Mouse (Mus musculus) spleen, postnatal 4 days (tissue): Measurements from ENCODE around the gene Gm49320.

ENCODE experiments used
- DNase-seq, 2 experiments: peaks; one replicate each; pipeline ENCODE4 v3.0.0; 2022; ENCODE audit warnings: low spot score in 2 of 2

The Gm49320 gene

DNA sequence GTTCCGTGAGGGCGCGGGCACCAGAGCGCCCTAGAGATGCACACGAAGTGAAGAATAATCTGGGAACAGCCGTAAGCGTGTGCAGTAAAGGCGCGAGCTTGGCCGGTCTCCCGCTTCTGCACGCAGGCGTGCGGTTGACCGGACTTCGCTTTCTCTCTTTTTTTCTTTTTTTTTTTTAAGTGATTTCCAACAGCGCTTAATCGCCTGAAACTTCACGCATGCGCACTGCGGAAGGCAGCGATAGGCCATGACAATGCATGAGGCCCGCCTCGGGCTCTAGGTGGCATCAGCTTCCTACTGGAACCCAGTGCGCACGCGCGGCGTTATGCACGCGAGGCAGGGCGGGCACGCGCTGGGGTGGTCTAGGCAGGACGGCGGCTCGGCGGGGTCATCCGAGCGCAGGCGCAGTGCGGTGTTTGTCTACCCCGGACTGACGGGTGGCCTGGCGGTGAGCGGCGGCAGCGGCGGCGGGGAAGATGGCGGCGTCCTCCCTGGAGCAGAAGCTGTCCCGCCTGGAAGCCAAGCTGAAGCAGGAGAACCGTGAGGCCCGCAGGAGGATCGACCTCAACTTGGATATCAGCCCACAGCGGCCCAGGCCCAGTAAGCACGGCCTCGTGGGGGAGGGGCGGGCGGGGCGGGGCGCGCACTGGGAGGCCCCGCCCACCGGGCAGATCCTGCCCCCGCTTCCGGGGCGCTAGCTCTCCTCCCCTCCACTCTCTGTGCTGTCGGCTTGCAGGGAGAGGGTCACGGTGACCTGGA, at the start of gene Gm49320, which contains the start of gene Map2k7:
Gene Gm49320 (plus strand): TSS at position 432 of the 759 bp plus-strand sequence.
Gene Map2k7 (plus strand): TSS at position 307 of the 759 bp plus-strand sequence.
- peak; percentile 99 for DNase-seq

DNA sequence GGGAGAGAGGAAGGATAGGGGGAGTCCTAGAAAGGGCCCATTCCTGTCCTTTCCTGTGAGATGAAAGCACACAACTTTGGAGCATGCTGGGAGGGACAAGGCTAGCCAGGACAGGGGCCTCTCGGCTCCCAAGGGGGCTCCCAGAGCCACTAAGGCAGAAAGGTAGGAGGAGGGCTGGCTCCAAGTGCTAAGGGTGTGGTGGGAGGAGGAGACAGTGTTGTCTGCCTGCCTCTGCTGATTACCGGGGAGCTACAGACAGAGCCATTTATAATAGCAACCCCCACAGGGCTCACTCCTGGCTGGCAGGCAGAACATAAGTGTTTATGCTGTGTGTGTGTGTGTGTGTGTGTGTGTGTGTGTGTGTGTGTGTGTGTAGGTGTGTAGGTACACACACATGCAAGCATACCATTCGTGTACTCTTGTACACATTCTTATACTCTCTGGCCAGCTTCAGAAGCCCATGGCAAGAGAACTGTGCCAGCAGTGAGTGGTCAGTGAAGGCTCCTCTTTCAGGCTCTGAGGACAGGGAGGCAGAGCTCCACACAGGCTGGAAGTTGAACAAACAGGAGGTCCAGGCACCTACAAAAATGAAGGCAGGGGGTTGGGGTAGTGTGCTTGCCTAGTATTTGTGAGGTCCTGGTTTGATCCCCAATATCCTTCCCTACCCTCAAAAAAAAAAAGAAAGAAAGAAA, 49.5 kb upstream of the Gm49320 start:
- DNase-seq = peak; percentile 43 to 66

DNA sequence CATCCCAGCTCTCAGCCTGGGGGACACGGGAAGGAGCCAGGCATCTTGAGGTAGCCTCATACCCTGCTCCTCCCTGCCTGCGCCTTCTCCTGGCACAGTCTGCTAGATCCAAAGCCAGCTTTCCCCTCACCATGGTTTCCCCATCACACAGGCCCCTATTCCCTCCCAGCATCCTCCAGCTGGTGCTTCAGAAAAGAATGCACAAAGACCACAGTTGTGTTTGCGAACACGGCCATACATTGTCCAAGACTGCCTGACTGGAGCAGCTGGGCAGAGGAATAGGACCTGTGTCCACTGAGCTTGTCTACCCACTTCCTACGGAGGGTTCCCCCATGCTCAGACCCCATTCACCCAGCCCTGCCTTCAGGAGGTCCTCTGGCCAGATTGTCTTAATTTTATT, 46.4 kb upstream of the Gm49320 start:
- DNase-seq = peak in 1 of 2 experiments; percentile 58

DNA sequence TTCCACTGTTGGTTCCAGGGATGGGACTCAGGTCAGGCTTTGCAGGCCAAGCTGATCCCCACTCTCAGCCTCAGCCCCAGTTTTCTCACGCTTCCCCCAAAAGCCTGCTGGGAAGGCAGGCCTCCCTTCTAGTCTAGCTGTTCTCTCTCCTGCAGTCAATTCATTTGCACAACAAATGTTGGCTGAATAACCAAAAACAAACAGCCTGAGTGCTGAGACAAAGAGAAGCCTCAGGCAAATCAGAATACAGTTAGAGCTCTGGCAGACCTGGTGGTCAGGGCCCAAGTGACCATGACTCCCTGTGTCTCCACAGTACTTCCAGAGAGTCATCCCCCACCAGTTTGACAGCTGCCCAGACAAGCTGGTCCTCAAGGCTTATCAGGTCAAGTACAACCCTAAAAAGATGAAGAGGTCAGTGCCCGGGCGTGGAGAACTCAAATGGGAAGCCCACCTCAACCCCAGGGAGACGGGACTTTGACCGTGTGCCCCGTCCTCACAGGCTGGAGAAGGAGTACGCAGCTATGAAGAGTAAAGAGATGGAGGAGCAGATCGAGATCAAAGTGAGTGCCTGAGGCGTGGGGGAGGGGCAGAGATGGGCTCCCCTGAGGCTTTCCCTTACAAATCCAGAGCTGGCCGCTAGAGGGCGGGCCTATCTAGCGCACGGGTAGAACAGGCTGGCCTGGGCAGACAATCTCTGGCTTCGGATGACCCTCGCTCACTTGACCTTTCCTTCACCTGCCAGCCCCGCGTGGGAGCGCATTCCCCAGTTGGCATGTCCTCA, 45.7 kb upstream of the Gm49320 start:
- peak; percentile 80 to 94 for DNase-seq

DNA sequence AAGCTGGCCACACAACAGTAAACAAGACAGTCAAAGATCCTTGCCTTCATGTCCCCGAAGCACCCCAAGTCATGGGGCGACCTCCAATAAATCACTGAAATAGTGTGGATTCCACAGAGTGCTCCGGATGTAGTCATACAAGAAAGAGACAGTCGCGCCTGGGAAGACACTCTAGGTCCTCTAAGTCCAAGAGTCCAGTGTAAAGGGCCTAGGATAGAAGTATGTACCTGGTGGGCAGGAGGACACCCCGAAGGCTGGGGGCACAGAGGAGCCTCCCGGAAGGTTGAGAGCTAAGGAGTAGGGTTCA, 45.1 kb upstream of the Gm49320 start:
- DNase-seq = no peak

DNA sequence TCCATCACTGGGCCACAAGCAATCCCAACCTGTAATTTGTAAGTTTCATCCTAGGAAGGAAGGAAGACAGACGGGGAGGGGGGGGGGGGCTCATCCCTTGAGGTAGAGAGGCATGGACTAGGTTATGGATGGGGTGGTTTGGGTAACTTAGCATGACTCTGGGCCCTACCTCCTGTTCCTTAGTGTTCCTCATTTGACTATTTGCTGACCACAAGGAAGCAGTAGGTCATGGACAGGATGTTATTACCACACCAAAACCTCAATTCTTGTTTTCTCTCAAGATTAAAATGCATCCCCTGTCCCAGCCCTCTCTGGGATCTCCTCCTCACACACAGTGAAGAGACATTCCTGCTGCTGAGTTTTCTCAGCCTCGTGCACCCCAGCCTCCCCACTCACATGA, 37.3 kb upstream of the Gm49320 start:
- DNase-seq = no peak

DNA sequence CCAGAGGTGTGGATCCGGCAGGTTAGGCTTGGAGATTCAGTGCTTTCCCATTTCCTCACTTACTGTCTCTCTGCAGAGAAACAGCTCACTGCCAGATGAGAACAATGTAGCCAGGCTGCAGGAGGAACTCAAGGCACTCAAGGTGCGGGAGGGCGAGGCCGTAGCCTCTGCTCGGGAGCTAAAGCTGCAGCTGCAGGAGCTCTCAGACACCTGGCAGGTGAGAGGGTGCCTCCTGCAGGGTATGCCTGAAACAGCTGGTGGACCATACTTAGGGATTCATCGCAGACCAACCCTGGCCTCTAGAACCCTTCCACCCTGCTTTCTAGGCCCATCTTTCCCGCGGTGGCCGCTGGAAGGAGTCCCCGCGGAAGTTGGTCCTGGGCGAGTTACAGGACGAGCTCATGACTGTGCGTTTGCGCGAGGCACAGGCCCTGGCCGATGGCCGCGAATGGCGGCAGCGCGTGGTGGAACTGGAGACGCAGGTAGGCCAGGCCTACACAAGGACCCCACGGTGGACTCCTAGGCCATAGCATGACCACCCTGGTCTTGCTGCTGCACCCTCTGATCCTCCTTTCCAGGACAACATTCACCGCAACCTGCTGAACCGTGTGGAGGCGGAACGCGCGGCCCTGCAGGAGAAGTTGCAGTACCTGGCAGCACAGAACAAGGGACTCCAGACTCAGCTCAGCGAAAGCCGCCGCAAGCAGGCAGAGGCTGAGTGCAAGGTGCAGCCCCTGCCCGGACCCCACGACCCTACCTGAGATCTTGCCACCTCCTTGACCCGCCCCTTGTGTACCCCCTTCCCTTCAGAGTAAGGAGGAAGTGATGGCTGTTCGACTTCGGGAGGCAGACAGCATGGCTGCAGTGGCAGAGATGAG, 33.2 kb upstream of the Gm49320 start:
- DNase-seq = no peak

DNA sequence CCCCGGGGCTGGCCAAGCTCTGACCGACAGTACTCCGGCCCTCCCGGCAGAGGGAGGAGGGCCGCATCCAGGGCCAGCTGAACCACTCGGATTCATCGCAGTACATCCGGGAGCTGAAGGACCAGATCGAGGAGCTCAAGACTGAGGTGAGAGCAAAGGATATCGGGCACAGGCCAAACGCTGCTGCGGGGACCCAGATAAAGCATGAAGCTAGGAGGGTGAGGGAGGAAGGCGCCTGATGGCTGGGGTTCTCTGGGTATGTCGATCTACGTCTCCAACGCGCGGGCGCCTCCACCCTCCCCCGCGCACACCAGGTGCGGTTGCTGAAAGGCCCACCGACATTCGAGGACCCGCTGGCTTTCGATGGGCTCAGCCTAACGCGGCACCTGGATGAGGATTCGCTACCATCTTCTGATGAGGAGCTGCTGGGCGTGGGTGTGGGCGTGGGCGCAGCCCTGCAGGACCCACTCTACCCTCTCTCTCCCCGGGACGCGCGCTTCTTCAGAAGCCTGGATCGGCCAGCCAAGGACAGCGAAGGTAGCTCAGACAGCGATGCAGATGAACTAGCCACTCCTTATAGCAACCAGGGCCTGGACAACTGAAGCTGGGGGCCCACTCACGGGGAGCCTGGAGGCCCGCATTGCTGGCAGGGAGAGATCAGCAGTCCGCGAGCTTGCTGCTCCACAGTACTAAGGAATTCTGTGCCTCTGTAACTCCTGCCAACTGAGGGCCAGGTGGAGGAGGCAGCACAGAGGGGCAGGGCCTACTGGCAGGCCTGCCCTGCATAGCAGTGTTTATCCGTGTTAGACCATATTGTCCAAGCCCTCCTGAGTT, 32.3 kb upstream of the Gm49320 start:
- DNase-seq = no peak

DNA sequence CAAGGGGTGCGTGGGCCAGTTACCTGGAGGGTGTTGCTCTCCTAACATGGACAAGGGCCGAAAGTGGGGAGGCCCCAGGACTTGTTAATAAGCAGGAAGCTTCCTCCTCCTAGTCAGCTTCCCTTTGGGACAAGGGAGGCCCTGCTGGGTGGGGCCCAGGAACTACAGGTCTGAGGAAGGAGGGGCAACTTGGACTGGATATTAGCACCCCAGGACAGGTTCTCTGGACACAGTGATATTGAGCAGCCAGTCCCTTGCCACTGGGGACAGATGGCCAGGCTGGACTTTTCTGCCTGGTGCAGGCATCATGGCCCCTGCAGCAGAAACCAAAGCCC, 31.7 kb upstream of the Gm49320 start:
- no peak for DNase-seq

DNA sequence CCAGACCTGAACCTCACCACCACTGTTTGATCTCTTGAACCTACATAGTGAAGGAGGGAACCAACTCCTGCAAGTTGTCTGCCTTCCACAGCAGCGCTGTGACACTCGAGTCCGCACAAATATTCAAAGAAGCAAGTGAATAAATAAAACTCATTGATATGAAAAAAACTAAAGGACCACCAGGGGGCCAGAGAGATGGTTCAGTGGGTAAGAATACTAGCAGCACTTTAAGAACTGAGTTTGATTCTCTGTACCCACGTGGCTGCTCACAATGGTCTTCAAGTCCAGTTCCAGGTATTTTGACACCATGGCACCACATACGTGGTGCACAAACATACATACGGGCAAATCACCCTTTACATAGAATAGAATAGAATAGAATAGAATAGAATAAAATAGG, 27.6 kb upstream of the Gm49320 start:
- DNase-seq = no peak

DNA sequence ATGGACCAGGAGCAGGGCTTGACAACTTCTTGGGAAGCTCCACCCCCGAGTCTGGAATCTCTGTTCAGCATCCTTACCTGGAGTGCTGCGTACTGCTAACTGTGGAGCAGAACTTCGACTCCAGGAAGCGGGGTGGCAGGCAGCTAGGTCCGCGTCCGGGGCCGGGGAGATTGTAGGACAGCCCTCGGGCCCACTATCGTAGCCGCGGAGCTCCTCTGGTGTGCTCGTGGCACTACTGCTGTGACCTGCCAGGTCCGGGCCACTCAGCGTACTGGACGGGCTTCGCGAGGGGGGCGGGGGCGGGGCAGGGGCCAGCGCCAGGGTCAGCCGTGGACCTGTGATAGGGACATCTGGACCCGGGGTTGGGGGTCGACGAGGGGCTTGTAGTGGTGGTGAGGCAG, 25.9 kb upstream of the Gm49320 start:
- DNase-seq = peak in 1 of 2 experiments; percentile 69

DNA sequence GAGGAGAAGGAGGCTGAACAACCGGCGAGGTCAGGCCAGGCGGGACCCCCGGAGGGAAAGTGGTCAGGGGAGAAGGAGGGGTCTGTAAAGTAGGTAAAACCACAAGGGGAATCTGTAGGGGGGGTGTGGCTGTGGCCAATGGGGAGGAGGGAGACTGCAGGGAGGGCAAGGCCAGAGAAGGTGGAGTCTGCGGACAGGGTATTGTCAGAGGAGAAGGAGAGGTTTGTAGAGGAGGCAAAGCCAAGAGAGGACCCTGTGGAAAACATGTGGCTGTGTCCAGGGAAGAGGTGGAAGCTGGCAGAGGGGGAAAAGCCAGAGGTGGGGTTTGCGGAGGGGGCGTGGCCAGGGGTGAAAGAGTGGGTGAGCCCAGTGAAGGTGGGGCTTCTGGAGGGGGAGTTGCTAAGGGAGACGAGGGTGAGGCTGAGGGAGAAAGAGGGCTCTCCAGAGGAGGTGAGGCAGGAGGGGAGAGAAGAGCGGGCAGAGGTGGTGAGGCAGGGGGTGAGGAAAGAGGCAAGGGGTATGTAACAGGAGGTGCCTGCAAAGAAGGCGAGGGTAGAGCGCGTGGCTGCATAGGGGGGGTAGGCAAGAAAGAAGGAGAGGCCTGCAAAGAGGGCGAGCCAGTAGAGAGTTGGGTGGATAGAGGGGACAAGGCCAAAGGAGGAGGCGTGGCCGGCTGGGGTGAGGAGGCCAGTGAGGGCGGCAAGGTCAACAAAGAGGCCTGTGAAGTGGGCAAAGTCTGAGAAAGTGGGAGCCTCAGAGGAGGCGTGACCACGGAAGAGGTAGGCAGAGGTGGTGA, 25.3 kb upstream of the Gm49320 start:
- DNase-seq = peak in 1 of 2 experiments; percentile 71

DNA sequence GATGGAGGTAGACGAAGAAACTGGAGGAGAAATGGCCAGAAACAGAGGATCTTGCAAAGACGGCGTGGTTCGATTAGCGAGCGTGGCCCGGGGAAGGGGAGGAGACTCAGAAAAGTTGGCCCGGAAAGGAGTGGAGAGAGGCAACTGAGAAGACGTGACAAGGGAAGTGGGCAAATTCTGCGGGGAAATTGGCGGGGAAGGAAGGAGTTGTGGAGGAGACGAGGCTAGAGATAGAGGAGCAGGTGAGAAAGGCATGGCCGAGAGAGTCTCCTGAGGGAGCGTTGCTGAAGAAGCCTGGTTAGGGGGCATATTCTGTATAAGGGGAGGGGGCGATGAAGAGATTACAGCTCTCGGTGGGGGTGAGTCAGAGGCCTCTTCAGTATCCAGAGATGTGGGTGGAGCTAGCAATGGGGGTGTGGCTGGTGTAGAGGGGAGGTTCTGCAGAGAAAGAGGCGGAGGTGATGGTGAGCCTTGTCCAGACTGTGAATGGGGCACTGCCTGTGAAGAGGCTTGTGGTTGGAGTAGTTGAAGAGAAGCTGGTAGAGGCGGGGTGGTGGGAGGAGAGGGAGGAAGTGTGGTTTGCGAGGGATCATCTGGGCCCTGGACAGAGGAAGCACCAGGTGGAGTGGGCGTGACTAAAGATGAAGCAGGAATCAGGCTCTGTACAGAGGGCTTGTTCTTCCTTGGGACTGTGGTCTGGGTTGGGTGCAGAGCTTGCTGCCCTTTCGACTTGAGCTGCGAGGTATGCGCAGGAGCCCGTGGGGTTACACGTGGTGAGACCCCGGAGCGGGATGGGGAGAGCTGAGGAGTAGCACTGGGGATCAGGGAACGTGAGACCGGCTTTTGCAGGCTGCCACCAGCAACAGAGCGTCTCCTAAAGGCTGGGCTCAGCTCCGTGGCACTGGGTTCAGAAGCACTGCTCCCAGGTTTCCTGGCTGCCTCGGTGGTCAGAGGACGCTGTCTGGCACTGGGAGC, 24.4 kb upstream of the Gm49320 start:
- DNase-seq = peak; percentile 48 to 70

DNA sequence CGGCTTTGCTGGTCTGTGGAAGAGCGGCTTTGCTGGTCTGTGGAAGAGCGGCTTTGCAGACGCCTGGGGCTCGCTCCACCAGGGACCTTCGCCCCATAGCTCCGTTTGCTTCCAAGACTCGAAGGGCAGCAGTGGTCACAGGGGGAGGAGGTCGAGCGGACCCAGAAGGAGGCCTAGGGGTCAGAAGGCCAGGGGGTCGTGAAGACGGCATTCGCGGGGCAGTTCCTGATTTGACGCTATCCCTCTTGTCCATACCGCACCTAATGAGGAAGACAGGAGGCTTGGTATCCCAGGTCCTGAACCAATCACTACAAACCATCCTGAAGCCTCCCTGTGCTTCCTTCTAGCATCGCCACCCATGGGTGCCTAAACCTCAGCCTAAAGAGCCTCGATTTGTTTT, 22.4 kb upstream of the Gm49320 start:
- no peak for DNase-seq

DNA sequence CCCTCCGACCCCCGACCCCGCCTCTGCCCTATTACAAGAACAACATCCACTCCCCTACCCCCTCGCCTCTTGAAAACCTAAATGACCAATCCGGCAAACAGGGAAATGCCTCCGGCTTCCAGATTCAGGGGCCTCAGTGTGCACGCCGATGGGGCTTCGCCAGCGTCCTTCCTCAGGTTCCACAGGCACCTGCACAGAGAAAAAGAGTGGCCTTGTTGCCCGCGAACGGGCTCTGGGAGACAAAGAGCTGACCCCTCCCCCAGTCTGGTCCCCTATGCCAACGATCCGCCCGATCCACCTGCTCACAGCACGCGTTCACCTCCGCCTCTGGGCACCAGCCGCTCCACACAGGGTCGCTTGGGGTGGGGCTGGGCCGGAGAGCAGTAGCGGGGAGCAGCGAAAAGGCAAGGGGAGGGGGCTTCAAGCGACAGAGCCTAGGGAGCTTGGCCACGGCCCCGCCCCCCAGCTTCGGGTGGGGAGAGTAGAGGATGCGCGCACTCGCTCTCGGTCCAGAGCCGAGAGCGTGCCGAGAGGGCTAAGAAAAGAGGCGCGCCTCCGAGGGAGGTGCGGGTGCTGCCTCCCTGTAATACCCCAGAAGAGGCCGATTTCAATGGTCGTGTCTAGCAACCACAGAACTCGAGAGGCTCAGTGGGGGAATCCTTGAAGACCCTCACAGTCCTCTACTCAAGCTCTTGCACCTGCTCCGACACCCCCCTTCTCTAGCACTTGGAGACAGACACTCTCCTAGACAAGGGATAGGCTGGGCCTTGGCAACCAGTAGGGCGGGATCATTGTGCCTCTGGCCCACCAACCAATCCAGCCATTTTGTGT, 21.7 kb upstream of the Gm49320 start, which contains the start of gene Prr36:
Gene Prr36 (minus strand): TSS at position 669 of the 831 bp plus-strand sequence.
- no peak for DNase-seq

DNA sequence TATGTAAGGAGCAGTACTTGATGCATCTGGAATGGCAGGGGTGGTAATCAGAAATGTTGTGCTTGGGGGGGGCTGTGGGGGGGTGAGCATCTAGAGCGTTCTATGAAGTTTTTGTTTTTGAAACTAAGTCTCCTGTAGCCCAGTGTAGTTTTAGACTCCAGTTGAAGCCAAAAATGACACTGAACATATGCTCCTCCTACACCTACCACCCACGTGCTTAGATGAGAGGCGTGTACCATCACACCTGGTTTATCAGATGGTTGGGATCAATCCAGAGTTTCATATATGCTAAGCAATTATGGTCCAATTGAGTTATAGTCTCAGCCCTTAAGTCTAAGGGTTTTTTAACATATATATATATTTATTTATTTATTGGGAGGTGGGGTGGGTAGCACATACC, 19.0 kb upstream of the Gm49320 start:
- no peak for DNase-seq

DNA sequence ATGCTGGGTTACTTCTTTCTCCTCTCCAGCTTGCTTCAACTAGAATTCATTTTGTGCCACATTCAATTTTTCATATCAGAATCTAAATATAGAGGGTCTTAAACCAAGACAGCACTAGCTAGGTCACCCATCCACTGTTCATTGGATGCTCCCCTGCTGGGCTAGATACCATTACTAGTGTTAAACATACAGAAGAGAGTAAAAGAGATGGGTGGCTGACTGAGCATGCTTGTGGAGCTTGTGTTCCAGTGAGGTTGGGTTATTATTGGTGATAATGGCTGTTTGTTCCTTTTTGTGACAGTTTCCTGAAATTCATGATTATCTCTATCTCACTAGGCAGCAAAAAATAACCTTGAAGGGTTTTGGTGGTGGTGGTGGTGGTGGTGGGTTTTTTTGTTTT, 16.6 kb upstream of the Gm49320 start:
- DNase-seq = no peak

DNA sequence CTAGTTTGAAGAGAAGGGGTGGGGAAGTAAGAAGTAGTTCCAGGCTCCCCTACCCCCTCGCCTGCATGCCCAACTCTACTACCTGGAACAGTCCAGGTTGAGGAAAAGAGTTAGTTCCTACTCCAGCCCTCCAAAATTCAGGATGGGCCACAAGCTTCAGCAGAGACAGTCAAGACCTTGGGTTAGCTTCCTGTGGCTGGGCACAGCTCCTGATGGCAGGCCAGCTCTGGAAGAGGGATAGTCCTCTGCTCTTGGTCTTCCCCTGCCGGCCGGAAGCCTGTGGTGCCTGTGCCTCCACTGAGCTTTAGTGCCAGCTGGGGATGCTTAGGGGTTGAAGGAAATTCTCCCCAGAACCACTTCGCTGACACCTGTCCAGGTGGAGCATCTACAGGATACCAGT, 12.3 kb upstream of the Gm49320 start:
- no peak for DNase-seq
